Mouse (Mus musculus) MEL (cell line): ENCODE measurements at regions not wholly inside any gene's neighbourhood (a gene's known extent, or its start where the extent isn't known, plus 50 kb on each side); places are given as distances from the start of the nearest gene placed in this dataset.

Source experiments
- DNase-seq: peaks from one replicate; pipeline ENCODE4 v3.0.0; 2011; ENCODE audit warnings: low read depth, low spot score
- H3K27ac ChIP-seq: 2 replicates; pipeline ENCODE4 v1.5.1; 2012; ENCODE audit warnings: low read depth, mild to moderate bottlenecking, control low read depth, low read length, moderate library complexity; ENCODE audit not compliant: control insufficient read depth
- H3K27me3 ChIP-seq, 2 experiments: fragments of 150-350 bp in 1 of 2; sonication (generic) in 1 of 2; 2 replicates each; pipeline ENCODE4 v1.6.1; 2012; ENCODE audit warnings: low read length in 2 of 2, mild to moderate bottlenecking in 2 of 2, improper control_type of control experiment in 1 of 2, moderate library complexity in 1 of 2; ENCODE audit not compliant: insufficient read depth in 2 of 2, control insufficient read depth in 1 of 2
- H3K36me3 ChIP-seq, 2 experiments: 2 replicates each; pipeline ENCODE4 v1.6.1; 2012 to 2014; ENCODE audit warnings: low read length in 2 of 2, improper control_type of control experiment in 1 of 2, inconsistent platforms in 1 of 2, mild to moderate bottlenecking in 1 of 2; ENCODE audit not compliant: insufficient read depth in 2 of 2, control insufficient read depth in 1 of 2
- H3K4me1 ChIP-seq, 2 experiments: fragments of 150-350 bp in 1 of 2; sonication (generic) in 1 of 2; 2 replicates each; pipeline ENCODE4 v1.6.1; 2012; ENCODE audit warnings: low read length in 2 of 2, improper control_type of control experiment in 1 of 2, mild to moderate bottlenecking in 1 of 2; ENCODE audit not compliant: insufficient read depth in 2 of 2, control insufficient read depth in 1 of 2
- H3K4me3 ChIP-seq, 2 experiments: fragments of 150-350 bp in 1 of 2; sonication (generic) in 1 of 2; 2 replicates each; pipeline ENCODE4 v1.5.1; 2012; ENCODE audit warnings: low read depth in 2 of 2, low read length in 2 of 2, mild to moderate bottlenecking in 2 of 2, moderate library complexity in 2 of 2, control low read depth in 1 of 2, improper control_type of control experiment in 1 of 2; ENCODE audit not compliant: control insufficient read depth in 1 of 2, insufficient read depth in 1 of 2
- H3K79me2 ChIP-seq: 2 replicates; pipeline ENCODE4 v1.6.1; 2012; ENCODE audit warnings: mild to moderate bottlenecking, low read length, moderate library complexity; ENCODE audit not compliant: control insufficient read depth, poor library complexity, insufficient read depth
- H3K9ac ChIP-seq: 2 replicates; pipeline ENCODE4 v1.6.1; 2012; ENCODE audit warnings: low read depth, mild to moderate bottlenecking, control low read depth, low read length, moderate library complexity; ENCODE audit not compliant: control insufficient read depth, poor library complexity, severe bottlenecking
- H3K9me3 ChIP-seq: fragments of 150-350 bp; sonication (generic); replicated peaks from 2 replicates; pipeline ENCODE4 v1.6.1; 2012; ENCODE audit warnings: mild to moderate bottlenecking, low read length, improper control_type of control experiment, moderate library complexity; ENCODE audit not compliant: insufficient read depth
- BHLHE40 ChIP-seq: IDR thresholded peaks from 2 replicates; pipeline ENCODE4 v1.6.1; 2012; ENCODE audit warnings: low read depth, mild to moderate bottlenecking, inconsistent platforms, low read length, improper control_type of control experiment, borderline replicate concordance
- CHD1 ChIP-seq: IDR thresholded peaks from 2 replicates; pipeline ENCODE4 v1.6.1; 2012; ENCODE audit warnings: low read depth, mild to moderate bottlenecking, inconsistent platforms, low read length, improper control_type of control experiment
- CHD2 ChIP-seq: IDR thresholded peaks from 2 replicates; pipeline ENCODE4 v1.6.1; 2011; ENCODE audit warnings: low read length, improper control_type of control experiment
- CTCF ChIP-seq, 3 experiments: IDR thresholded peaks in 2 of 3; conservative IDR thresholded peaks in 1 of 3; 2 replicates each; pipeline ENCODE4 v1.5.1; 2011 to 2012; ENCODE audit warnings: low read length in 3 of 3, low read depth in 2 of 3, mild to moderate bottlenecking in 2 of 3, improper control_type of control experiment in 1 of 3, inconsistent platforms in 1 of 3, mixed read lengths in 1 of 3, moderate library complexity in 1 of 3; ENCODE audit not compliant: control insufficient read depth in 1 of 3, insufficient read depth in 1 of 3, poor library complexity in 1 of 3, severe bottlenecking in 1 of 3
- ETS1 ChIP-seq: IDR thresholded peaks from 2 replicates; pipeline ENCODE4 v1.6.1; 2012; ENCODE audit warnings: low read depth, mild to moderate bottlenecking, inconsistent platforms, low read length, improper control_type of control experiment, moderate library complexity
- MAZ ChIP-seq: IDR thresholded peaks from 2 replicates; pipeline ENCODE4 v1.6.1; 2012; ENCODE audit warnings: low read depth, mild to moderate bottlenecking, inconsistent platforms, low read length, improper control_type of control experiment
- MXI1 ChIP-seq: IDR thresholded peaks from 2 replicates; pipeline ENCODE4 v1.6.1; 2011; ENCODE audit warnings: mild to moderate bottlenecking, low read depth, low read length, improper control_type of control experiment
- NELFE ChIP-seq: IDR thresholded peaks from 2 replicates; pipeline ENCODE4 v1.6.1; 2011; ENCODE audit warnings: low read depth, low read length, improper control_type of control experiment
- RAD21 ChIP-seq: IDR thresholded peaks from 2 replicates; pipeline ENCODE4 v1.6.1; 2011; ENCODE audit warnings: mild to moderate bottlenecking, low read depth, low read length, improper control_type of control experiment
- SMC3 ChIP-seq: IDR thresholded peaks from 2 replicates; pipeline ENCODE4 v1.6.1; 2011; ENCODE audit warnings: low read depth, low read length, improper control_type of control experiment
- TBP ChIP-seq: IDR thresholded peaks from 2 replicates; pipeline ENCODE4 v1.8.0; 2011; ENCODE audit warnings: low read depth, low read length, improper control_type of control experiment
- TCF12 ChIP-seq: IDR thresholded peaks from 2 replicates; pipeline ENCODE4 v1.6.1; 2014; ENCODE audit warnings: low read depth, mild to moderate bottlenecking, inconsistent platforms, low read length, improper control_type of control experiment, moderate library complexity
- USF1 ChIP-seq: IDR thresholded peaks from 2 replicates; pipeline ENCODE4 v1.6.1; 2014; ENCODE audit warnings: low read depth, mild to moderate bottlenecking, inconsistent platforms, low read length, improper control_type of control experiment, moderate library complexity
- USF2 ChIP-seq, 2 experiments: IDR thresholded peaks; 2 replicates each; pipeline ENCODE4 v1.6.1; 2011 to 2012; ENCODE audit warnings: improper control_type of control experiment in 2 of 2, low read length in 2 of 2, borderline replicate concordance in 1 of 2, inconsistent platforms in 1 of 2, low read depth in 1 of 2, mild to moderate bottlenecking in 1 of 2; ENCODE audit not compliant: insufficient read depth in 1 of 2
- ZNF384 ChIP-seq: IDR thresholded peaks from 2 replicates; pipeline ENCODE4 v1.6.1; 2012; ENCODE audit warnings: low read depth, mild to moderate bottlenecking, inconsistent platforms, low read length, improper control_type of control experiment

DNA sequence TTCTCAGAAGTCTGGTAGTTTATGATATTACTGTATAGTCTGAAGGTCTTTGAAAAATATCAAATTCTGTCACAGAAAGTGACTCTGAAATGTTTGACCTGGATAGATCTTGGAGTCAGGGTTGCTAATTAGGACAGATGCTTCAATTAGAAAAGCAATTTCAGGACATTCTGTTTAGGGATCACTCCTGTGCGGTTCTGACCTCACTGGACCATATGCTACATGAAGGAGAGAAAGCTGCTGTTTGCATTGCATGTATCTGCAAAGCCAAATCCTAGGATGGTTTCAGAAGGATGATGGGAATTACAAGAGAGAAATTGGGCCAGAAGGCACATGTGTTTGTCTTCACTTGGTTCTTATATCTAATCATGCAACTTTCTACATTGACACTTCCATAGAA, 312.2 kb upstream of the Sphkap start:
- Histone ChIP-seq H3K4me3 (no peak overlapping the region), H3K27ac (no peak overlapping the region), H3K36me3 (no peaks in the 10 kb centered on the region), H3K27me3 (no peaks in the 10 kb centered on the region), H3K4me1 (no peaks in the 10 kb centered on the region), H3K9me3 (no peaks in the 10 kb centered on the region), H3K79me2 (no peaks in the 10 kb centered on the region), H3K9ac (no peak overlapping the region)
- no peak for DNase-seq
- TF ChIP-seq TBP (no peak), USF1 (no peak), TCF12 (no peak), NELFE (no peak), CHD2 (no peak)

DNA sequence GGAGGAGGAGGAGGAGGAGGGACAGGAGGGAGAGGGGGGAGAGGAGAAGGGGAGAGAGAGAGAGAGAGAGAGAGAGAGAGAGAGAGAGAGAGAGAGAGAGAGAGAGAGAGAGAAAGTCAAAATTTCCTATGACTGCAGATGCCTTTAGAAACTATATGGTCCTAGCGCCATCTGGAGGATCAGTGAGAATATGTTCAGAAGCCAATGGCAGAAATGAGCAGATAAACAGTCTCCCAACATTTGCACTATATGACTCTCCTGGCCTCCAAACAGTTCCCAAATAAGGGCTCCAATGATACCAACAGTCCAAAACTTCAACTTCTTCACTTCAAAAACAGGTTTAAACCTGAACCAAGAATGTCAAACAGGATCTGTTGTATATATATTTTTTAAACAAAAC, 309.1 kb upstream of the Sphkap start:
- no peak for TF ChIP-seq CHD1
- TF ChIP-seq MAZ = no peak
- TF ChIP-seq CTCF (IDR thresholded peaks at IDR 0.05 in 2 of 3, conservative IDR thresholded peaks at IDR 0.05 in 1 of 3; ENCODE audit: control insufficient read depth in 1 of 3, insufficient read depth in 1 of 3, low read depth in 2 of 3, low read length in 3 of 3, poor library complexity in 1 of 3, severe bottlenecking in 1 of 3) = peak in 1 of 3 experiments; percentile 24; a peak in 2 of 6 replicates
- no peak for TF ChIP-seq ETS1
- no peak for TF ChIP-seq SMC3
- TF ChIP-seq USF2 (IDR thresholded peaks at IDR 0.05; ENCODE audit: borderline replicate concordance in 1 of 2, insufficient read depth in 1 of 2, low read depth in 1 of 2, low read length in 2 of 2) = no peak
- TF ChIP-seq ZNF384 = no peak
- no peak for TF ChIP-seq MXI1
- no peak for TF ChIP-seq CHD2
- TF ChIP-seq RAD21 = peak; percentile 20
- no peak for TF ChIP-seq BHLHE40
- DNase-seq = peak; percentile 2

More for the DNA sequence above, 309.1 kb upstream of the Sphkap start:
- Histone ChIP-seq H3K4me1 (no peaks in the 10 kb centered on the region), H3K9me3 (no peaks in the 10 kb centered on the region), H3K27ac (no peak overlapping the region), H3K27me3 (no peaks in the 10 kb centered on the region), H3K79me2 (no peaks in the 10 kb centered on the region), H3K9ac (no peak overlapping the region), H3K4me3 (no peak overlapping the region), H3K36me3 (no peaks in the 10 kb centered on the region)
